Mouse (Mus musculus) erythroid progenitor cell, adult 5-6 weeks (primary cell): ENCODE results near the gene Hsp90aa1. TPM values are rescaled to one million over a fixed set of nuclear protein-coding genes. Genes with fewer than 3 reads are reported as not detected.

Experiments
- ATAC-seq: replicated peaks from 2 replicates; pipeline ENCODE4 v1.8.0; 2016; ENCODE audit warnings: moderate number of reproducible peaks, mild to moderate bottlenecking, moderate TSS enrichment, inconsistent platforms; ENCODE audit not compliant: poor library complexity, low FRiP score, severe bottlenecking
- total RNA-seq, 2 experiments: library from RNA; stranded (forward) in 1 of 2; stranded (reverse) in 1 of 2; fragments of 150-400 nt in 1 of 2; fragments of 186-747, 209-891 nt in 1 of 2; gene quantifications; 2 replicates each; pipeline versions ENCODE4 v1.2.3 to v1.2.4; 2015 to 2017; ENCODE audit warnings: low replicate concordance in 2 of 2

Hsp90aa1 gene
- total RNA-seq, 2 experiments from 2014 or later, result 340 to 616 TPM

DNA sequence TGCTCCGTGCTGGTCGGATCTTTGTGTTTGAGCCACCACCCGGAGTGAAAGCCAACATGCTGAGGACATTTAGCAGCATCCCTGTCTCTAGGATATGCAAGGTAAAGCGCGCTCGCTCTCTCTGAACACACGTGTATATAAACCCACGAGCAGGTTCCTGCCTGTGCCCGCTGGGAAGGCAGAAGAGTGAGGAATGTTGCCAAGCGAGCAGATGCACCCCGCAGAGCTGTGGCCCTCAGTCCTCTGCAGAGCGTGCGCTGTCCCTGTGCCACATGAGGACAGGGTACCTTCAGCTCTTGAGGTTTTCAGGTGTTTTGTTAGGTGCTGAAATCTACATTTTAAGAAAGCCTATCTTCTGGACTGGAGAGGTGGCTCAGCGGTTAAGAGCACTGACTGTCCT lies 40.8 kb downstream of the Hsp90aa1 start:
- no peak for ATAC-seq

DNA sequence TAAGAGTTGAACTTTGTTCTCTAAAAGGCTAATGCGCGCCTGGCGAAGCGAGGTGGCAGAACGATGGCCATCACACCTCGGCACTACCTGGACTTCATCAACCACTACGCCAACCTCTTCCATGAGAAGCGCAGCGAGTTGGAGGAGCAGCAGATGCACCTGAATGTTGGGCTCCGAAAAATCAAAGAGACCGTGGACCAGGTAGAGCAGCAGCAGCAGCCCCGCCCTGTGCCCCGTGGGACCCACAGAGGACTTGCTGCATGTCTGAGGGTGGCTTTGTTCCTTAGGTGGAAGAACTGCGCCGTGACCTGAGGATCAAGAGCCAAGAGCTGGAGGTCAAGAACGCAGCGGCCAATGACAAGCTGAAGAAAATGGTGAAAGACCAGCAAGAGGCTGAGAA lies 51.1 kb downstream of the Hsp90aa1 start:
- ATAC-seq, result no peak

- no peak for ATAC-seq
These were observed 52.3 kb downstream of the Hsp90aa1 start for GRCm38 (mm10) chr12:110650241-110650641.

Other genes with a start within 250 kb of the Hsp90aa1 start
- 66.2 and 96.2 TPM in 2 replicates for gene Dync1h1, start 101.3 kb downstream of the Hsp90aa1 start, total RNA-seq (2015; ENCODE audit: low replicate concordance)
- 107 and 116 TPM in 2 replicates for gene Dync1h1, start 101.3 kb downstream of the Hsp90aa1 start, total RNA-seq (2017; ENCODE audit: low replicate concordance)
- not detected in 2 replicates for gene 1700001K19Rik, start 20.1 kb downstream of the Hsp90aa1 start, total RNA-seq (2015; ENCODE audit: low replicate concordance)
- not detected in 2 replicates for gene 1700001K19Rik, start 20.1 kb downstream of the Hsp90aa1 start, total RNA-seq (2017; ENCODE audit: low replicate concordance)
- 32.3 and 35.3 TPM in 2 replicates for gene Wdr20, start 35.2 kb upstream of the Hsp90aa1 start, total RNA-seq (2015; ENCODE audit: low replicate concordance)
- gene Wdr20, start 35.2 kb upstream of the Hsp90aa1 start, total RNA-seq (2017; ENCODE audit: low replicate concordance), result 43.7 and 56.5 TPM in 2 replicates
- gene Mok, start 138.2 kb upstream of the Hsp90aa1 start, total RNA-seq (2015; ENCODE audit: low replicate concordance), result not detected in 2 replicates
- gene Mok, start 138.2 kb upstream of the Hsp90aa1 start, total RNA-seq (2017; ENCODE audit: low replicate concordance), result 0.26 TPM in 1 of 2 replicates, not detected in the other
- 1.1 TPM in 1 of 2 replicates, not detected in the other for gene Zfp839, start 147.5 kb upstream of the Hsp90aa1 start, total RNA-seq (2015; ENCODE audit: low replicate concordance)
- 0.77 TPM in 1 of 2 replicates, not detected in the other for gene Zfp839, start 147.5 kb upstream of the Hsp90aa1 start, total RNA-seq (2017; ENCODE audit: low replicate concordance)
- 15.9 and 29.8 TPM in 2 replicates for gene Cinp, start 186.4 kb upstream of the Hsp90aa1 start, total RNA-seq (2015; ENCODE audit: low replicate concordance)
- 21.9 and 22.5 TPM in 2 replicates for gene Cinp, start 186.4 kb upstream of the Hsp90aa1 start, total RNA-seq (2017; ENCODE audit: low replicate concordance)
- gene Tecpr2, start 186.5 kb upstream of the Hsp90aa1 start, total RNA-seq (2015; ENCODE audit: low replicate concordance), result 1.3 and 1.8 TPM in 2 replicates
- gene Tecpr2, start 186.5 kb upstream of the Hsp90aa1 start, total RNA-seq (2017; ENCODE audit: low replicate concordance), result 3.1 and 11.8 TPM in 2 replicates